Mouse (Mus musculus) lung, adult 2 months (tissue): ENCODE measurements around the gene Aqp2.

ENCODE experiments used
- CTCF ChIP-seq: fragments of 200-500 bp; IDR thresholded peaks from 2 replicates; pipeline ENCODE4 v1.5.1; 2011; ENCODE audit warnings: mild to moderate bottlenecking, low read length, control low read depth; ENCODE audit not compliant: insufficient read depth
- POLR2A ChIP-seq: fragments of 200-500 bp; IDR thresholded peaks from 2 replicates; pipeline ENCODE4 v1.6.1; 2011; ENCODE audit warnings: low read depth, mild to moderate bottlenecking, control low read depth, low read length, borderline replicate concordance; ENCODE audit errors: extremely low read depth

DNA sequence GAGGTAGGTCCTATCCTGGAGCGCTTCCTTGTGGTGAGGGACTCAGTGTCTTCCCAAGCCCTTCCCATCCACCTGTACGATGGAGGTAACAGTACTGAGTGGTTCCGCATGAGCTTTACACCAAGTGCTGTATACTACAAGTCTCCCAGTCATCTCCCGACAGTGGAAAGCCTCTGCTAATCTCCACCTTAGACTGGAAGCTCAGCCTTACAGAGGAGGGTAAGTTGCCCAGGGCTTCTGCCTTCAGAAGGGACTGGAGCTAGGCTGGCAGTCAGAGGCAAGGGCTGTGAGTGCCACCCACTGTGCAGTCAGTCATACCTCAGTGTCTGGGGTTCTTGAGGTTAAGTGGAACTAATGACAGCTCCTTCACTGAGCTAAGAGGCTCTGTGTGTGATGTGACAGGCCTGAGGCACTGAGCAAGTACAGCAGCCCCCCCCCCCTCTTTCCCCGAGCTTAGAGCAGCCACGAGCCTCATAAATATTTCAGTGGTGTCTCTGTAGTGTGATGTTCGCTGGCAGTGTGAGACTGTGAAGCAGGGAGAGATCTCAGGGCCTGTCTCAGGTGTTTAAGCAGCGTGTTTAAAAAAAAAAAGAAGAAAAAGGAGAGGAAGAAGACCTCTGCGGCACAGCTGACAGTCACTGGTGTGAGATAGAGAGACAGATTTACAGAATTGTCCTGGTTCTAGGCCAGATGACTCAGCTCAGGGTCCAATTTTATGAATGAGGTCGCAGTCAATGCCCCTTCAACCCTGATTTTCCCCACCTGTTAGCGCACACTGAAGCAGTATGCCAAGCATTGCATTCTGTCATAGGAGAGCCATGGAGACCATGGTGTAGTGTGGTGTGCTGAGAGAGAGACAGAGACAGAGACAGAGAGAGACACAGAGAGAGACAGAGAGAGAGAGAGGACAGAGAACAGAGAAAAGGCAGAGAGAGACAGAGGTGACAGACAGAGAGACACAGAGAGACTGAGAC is 41.7 kb upstream of the Aqp2 start:
- TF ChIP-seq POLR2A: no peak
- no peak for TF ChIP-seq CTCF
